Mouse (Mus musculus) kidney, postnatal 10 days (tissue): ENCODE measurements around the gene Maz.
A peak's percentile ranks its signal among the peaks of the same experiment; 100 is the strongest.

Experiments
- DNase-seq: peaks from one replicate; pipeline ENCODE4 v3.0.0; 2021; ENCODE audit warnings: mixed read lengths

Gene Maz

GRCm38 (mm10) chr7:127020901-127021562, 5.8 kb downstream of the Maz start, which contains the start of the genes Gm42742 and Prrt2:
Gene Gm42742 (minus strand): TSS chr7:127021097.
Gene Prrt2 (minus strand): TSS chr7:127021211.
- DNase-seq, result peak; percentile 77

- DNase-seq, result no peak
Measured at GRCm38 (mm10) chr7:127020491-127020890, 6.3 kb downstream of the Maz start.

GRCm38 (mm10) chr7:127020031-127020430, 6.8 kb downstream of the Maz start:
- no peak for DNase-seq

GRCm38 (mm10) chr7:127019306-127019960, 7.4 kb downstream of the Maz start:
- no peak for DNase-seq

GRCm38 (mm10) chr7:127018416-127019305, 8.2 kb downstream of the Maz start:
- DNase-seq, result no peak

- no peak for DNase-seq
Measured at GRCm38 (mm10) chr7:127017950-127018345, 8.9 kb downstream of the Maz start.

GRCm38 (mm10) chr7:127016971-127017949, 9.6 kb downstream of the Maz start, which contains the start of gene Pagr1a:
Gene Pagr1a (minus strand): TSS chr7:127017352.
- peak; percentile 99 for DNase-seq

GRCm38 (mm10) chr7:127016486-127016938, 10.3 kb downstream of the Maz start:
- DNase-seq, result no peak

- no peak for DNase-seq
Measured at GRCm38 (mm10) chr7:127016481-127016485, 10.6 kb downstream of the Maz start, which contains the start of gene Pagr1b. Gene Pagr1b (minus strand): TSS chr7:127016484.

GRCm38 (mm10) chr7:127016081-127016480, 10.8 kb downstream of the Maz start:
- peak; percentile 76 for DNase-seq

- DNase-seq, result no peak
Measured at GRCm38 (mm10) chr7:127014993-127015392, 11.8 kb downstream of the Maz start.

GRCm38 (mm10) chr7:127014320-127014719, 12.5 kb downstream of the Maz start, which contains the start of gene Mvp:
Gene Mvp (minus strand): TSS chr7:127014621.
- peak; percentile 83 for DNase-seq

GRCm38 (mm10) chr7:127013385-127013784, 13.5 kb downstream of the Maz start:
- DNase-seq, result no peak

GRCm38 (mm10) chr7:127012845-127013244, 14.0 kb downstream of the Maz start:
- no peak for DNase-seq

- DNase-seq, result no peak
Measured at GRCm38 (mm10) chr7:127012374-127012773, 14.5 kb downstream of the Maz start.

- DNase-seq, result no peak
Measured at GRCm38 (mm10) chr7:127011717-127012116, 15.1 kb downstream of the Maz start.

- DNase-seq, result no peak
Measured at GRCm38 (mm10) chr7:127011051-127011450, 15.8 kb downstream of the Maz start.

GRCm38 (mm10) chr7:127009307-127010085, 17.3 kb downstream of the Maz start:
- no peak for DNase-seq

GRCm38 (mm10) chr7:127008239-127009019, 18.4 kb downstream of the Maz start:
- DNase-seq, result peak; percentile 83

GRCm38 (mm10) chr7:127007313-127008024, 19.4 kb downstream of the Maz start:
- no peak for DNase-seq
